ENCODE assay signal across 12 mouse cellular contexts in the genomic region with DNA sequence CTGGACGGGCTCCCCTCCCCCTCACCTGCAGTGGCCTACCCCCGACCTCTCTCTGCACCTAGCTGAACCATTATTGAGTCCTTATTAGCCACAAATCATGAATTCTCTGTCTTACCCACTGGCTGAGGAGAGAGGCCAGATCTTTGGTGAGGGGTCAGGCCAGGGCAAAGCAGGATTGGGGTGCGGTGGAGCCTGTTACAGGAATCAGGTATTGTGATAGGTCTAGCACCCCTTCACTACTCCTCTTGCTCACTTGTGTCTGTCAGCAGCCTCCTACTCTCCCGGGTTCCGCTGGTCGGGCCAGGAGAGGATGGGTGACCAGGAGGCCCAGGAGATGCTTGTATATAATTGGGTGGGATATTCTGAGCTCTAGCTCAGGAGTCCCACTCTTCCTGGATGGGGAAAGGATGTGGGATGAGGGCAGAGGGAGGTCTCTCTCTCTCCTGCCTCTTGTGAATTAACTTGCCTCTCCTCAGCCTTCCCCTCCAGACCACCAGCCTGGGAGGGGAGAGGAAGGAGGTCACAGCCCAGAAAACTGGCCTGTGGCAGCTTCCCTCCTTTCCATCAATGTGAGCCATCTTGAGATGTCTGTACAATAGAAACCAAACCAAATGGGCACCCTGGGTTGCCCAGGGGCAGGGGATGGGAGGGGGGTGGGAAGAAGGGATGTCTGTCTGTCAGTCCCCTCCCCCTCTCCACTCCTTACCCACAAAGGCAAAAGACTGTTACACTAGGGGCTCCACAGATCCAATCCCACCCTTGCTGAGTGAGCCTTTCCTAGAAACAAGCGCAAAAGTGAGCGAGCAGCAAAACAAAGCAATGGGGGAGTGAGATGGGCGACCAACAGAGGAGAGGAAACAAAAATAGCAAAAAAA. TPM values are rescaled to one million over a fixed set of nuclear protein-coding genes. Genes with fewer than 3 reads are reported as not detected.
DNase-seq lines count a peak whose midpoint lies in the region; ATAC-seq lines count a peak whose summit lies in the region.
"Had no signal": no experiment of that assay in that cellular context is flagged by ENCODE, and none has a peak within 500 bp of the region (broad histone marks: within the 10 kb centered on the region; RNA-seq: fewer than 3 reads in every experiment).

No protein-coding gene starts in this region.

- DNase-seq in thymus, postnatal 4 days = peak; percentile 9
- no peak for DNase-seq in thymus, postnatal 0 days (ENCODE audit: low spot score)
- DNase-seq in forebrain, embryonic 14.5 days (ENCODE audit: low spot score) = no peak
- no peak for DNase-seq in urinary bladder, postnatal 10 days (ENCODE audit: low spot score)
- DNase-seq in layer of hippocampus, adult 11-12 months (ENCODE audit: low spot score) = no peak
- DNase-seq in adrenal gland, adult 8-10 months = no peak
- DNase-seq: adrenal gland, adult 2 months; cerebellum, adult 18-20 months; right cerebral cortex, postnatal 4 days had no signal

- H3K27ac ChIP-seq in forebrain, embryonic 14.5 days (ENCODE audit: low read depth, low read length) = peak overlapping the region; percentile 73
- peak overlapping the region; percentile 18; the same call in 1 of the 2 replicates for H3K27ac ChIP-seq in limb, embryonic 15.5 days

- peak overlapping the region; percentile 51; the same call in 1 of the 2 replicates for H3K9ac ChIP-seq in forebrain, embryonic 14.5 days (ENCODE audit: low read length)
- no peak overlapping the region for H3K9ac ChIP-seq in limb, embryonic 15.5 days

- H3K4me3 ChIP-seq in forebrain, embryonic 14.5 days (ENCODE audit: low read depth, low read length) = peak overlapping the region; percentile 8; the same call in 1 of the 2 replicates
- no peak overlapping the region for H3K4me3 ChIP-seq in limb, embryonic 15.5 days
- H3K4me3 ChIP-seq: myocyte had no signal

- ATAC-seq in forebrain, embryonic 14.5 days = no peak
- ATAC-seq in limb, embryonic 15.5 days (ENCODE audit: insufficient number of reproducible peaks, low FRiP score, low TSS enrichment, low read depth) = no peak

- peaks cover 55% of the 10 kb centered on the region for H3K4me1 ChIP-seq in forebrain, embryonic 14.5 days (ENCODE audit: control insufficient read depth, insufficient read depth, low read length)
- peaks cover 71% of the 10 kb centered on the region for H3K4me1 ChIP-seq in limb, embryonic 15.5 days

- no peaks in the 10 kb centered on the region for H3K9me3 ChIP-seq in forebrain, embryonic 14.5 days (replicated peaks; ENCODE audit: control insufficient read depth, low read length)
- H3K9me3 ChIP-seq in limb, embryonic 15.5 days = no peaks in the 10 kb centered on the region

- H3K36me3 ChIP-seq in forebrain, embryonic 14.5 days (ENCODE audit: control insufficient read depth, insufficient read depth, low read length) = peaks cover 67% of the 10 kb centered on the region
- H3K36me3 ChIP-seq in limb, embryonic 15.5 days = peaks cover 49% of the 10 kb centered on the region

- WGBS in forebrain, embryonic 14.5 days = 8% methylated on average over 9 of the region's 9 CpGs
- WGBS in limb, embryonic 15.5 days = 61% methylated on average over 9 of the region's 9 CpGs

- no peaks in the 10 kb centered on the region for H3K27me3 ChIP-seq in forebrain, embryonic 14.5 days (replicated peaks; ENCODE audit: control insufficient read depth, insufficient read depth, low read length)
- no peaks in the 10 kb centered on the region for H3K27me3 ChIP-seq in limb, embryonic 15.5 days

- peak overlapping the region; percentile 92 for H3K4me2 ChIP-seq in forebrain, embryonic 14.5 days (ENCODE audit: low read length)
- no peak overlapping the region for H3K4me2 ChIP-seq in limb, embryonic 15.5 days

RNA-seq across cellular contexts. Expression of gene Mex3a, which starts 6.3 kb away (rescaled TPM):
- polyA plus RNA-seq in thymus, postnatal 0 days (2015; fragmentation: Nextera tagmentation; extraction: Ambion mirVana) = 8.1 and 10.3 TPM in 2 replicates
- polyA plus RNA-seq in forebrain, embryonic 14.5 days (2014; fragmentation: Nextera tagmentation; extraction: Ambion mirVana) = 48.8 and 50.1 TPM in 2 replicates
- 17.6 and 21.0 TPM in 2 replicates for polyA plus RNA-seq in limb, embryonic 15.5 days (2015; fragmentation: Nextera tagmentation; extraction: Ambion mirVana)
- 1 to 10 TPM; 2.8 to 4.3 (median 3.9) TPM for total RNA-seq in adrenal gland, adult 8-10 months (2022)

RNA-seq across cellular contexts. Expression of gene Rab25, which starts 9.6 kb away (rescaled TPM):
- polyA plus RNA-seq in thymus, postnatal 0 days (2015; fragmentation: Nextera tagmentation; extraction: Ambion mirVana) = 2.7 and 3.5 TPM in 2 replicates
- not detected in 2 replicates for polyA plus RNA-seq in forebrain, embryonic 14.5 days (2014; fragmentation: Nextera tagmentation; extraction: Ambion mirVana)
- 144 and 148 TPM in 2 replicates for polyA plus RNA-seq in limb, embryonic 15.5 days (2015; fragmentation: Nextera tagmentation; extraction: Ambion mirVana)
- total RNA-seq in adrenal gland, adult 8-10 months (2022) = not detected
- total RNA-seq: adrenal gland, adult 2 months; hematopoietic stem cell, adult 5-6 weeks had no signal

RNA-seq across cellular contexts. Expression of gene Lamtor2, which starts 14.4 kb away (rescaled TPM):
- polyA plus RNA-seq in thymus, postnatal 0 days (2015; fragmentation: Nextera tagmentation; extraction: Ambion mirVana) = 150 and 153 TPM in 2 replicates
- 107 and 122 TPM in 2 replicates for polyA plus RNA-seq in forebrain, embryonic 14.5 days (2014; fragmentation: Nextera tagmentation; extraction: Ambion mirVana)
- 194 and 207 TPM in 2 replicates for polyA plus RNA-seq in limb, embryonic 15.5 days (2015; fragmentation: Nextera tagmentation; extraction: Ambion mirVana)
- 100 to 1,000 TPM; 138 to 164 (median 144) TPM for total RNA-seq in adrenal gland, adult 8-10 months (2022)

RNA-seq across cellular contexts. Expression of gene Ubqln4, which starts 15.1 kb away (rescaled TPM):
- polyA plus RNA-seq in thymus, postnatal 0 days (2015; fragmentation: Nextera tagmentation; extraction: Ambion mirVana) = 14.6 and 16.2 TPM in 2 replicates
- 40.5 and 43.3 TPM in 2 replicates for polyA plus RNA-seq in forebrain, embryonic 14.5 days (2014; fragmentation: Nextera tagmentation; extraction: Ambion mirVana)
- polyA plus RNA-seq in limb, embryonic 15.5 days (2015; fragmentation: Nextera tagmentation; extraction: Ambion mirVana) = 39.6 and 44.1 TPM in 2 replicates
- total RNA-seq in adrenal gland, adult 8-10 months (2022) = 10 to 100 TPM; 64.1 to 81.3 (median 66.7) TPM

RNA-seq across cellular contexts. Expression of gene Lmna, which starts 28.8 kb away (rescaled TPM):
- 40.6 and 43.8 TPM in 2 replicates for polyA plus RNA-seq in thymus, postnatal 0 days (2015; fragmentation: Nextera tagmentation; extraction: Ambion mirVana)
- polyA plus RNA-seq in forebrain, embryonic 14.5 days (2014; fragmentation: Nextera tagmentation; extraction: Ambion mirVana) = 18.0 and 28.5 TPM in 2 replicates
- 635 and 751 TPM in 2 replicates for polyA plus RNA-seq in limb, embryonic 15.5 days (2015; fragmentation: Nextera tagmentation; extraction: Ambion mirVana)
- 100 to 1,000 TPM in 3 of 4 experiments, 10 to 100 TPM in 1; 88.2 to 134 (median 124) TPM for total RNA-seq in adrenal gland, adult 8-10 months (2022)

Comparison
In these comparisons a context has a peak if more than half of its experiments do, and no peak if none do; other contexts are left out.
1. RNA of gene Rab25, which starts 9.6 kb away (polyA plus RNA-seq): 144 to 148 TPM in limb, embryonic 15.5 days; 2.7 to 3.5 TPM in thymus, postnatal 0 days and not detected in forebrain, embryonic 14.5 days; every median in the first group is over 10 times any median in the second.